17 mouse cellular contexts compared by ENCODE assay signal in the genomic region with DNA sequence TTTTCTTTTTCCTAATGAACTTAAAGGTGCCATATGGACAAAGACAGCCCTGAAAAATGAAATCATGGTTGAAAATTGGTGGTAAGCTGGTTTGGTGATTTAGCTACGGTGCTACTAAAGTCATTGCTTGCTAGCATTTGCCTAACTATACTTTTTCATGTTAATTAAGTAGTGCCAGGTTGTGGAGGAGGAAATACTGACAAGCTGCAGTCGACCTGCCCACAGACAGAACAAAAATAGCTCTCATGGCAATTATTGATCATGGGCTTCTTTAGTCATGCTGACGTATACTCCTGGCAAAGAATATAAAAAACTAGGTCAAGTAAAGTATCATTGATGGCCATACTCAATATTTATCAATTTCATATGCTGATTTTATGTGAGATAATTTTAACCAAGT.
"Had no signal": no experiment of that assay in that cellular context is flagged by ENCODE, and none has a peak within 500 bp of the region (broad histone marks: within the 10 kb centered on the region; RNA-seq: fewer than 3 reads in every experiment).

No protein-coding gene starts in this region.

- H3K4me3 ChIP-seq: lung, embryonic 15.5 days; megakaryocyte, embryonic 14.5 days; midbrain, embryonic 13.5 days; midbrain, embryonic 15.5 days; neural tube, embryonic 12.5 days; stomach, embryonic 15.5 days had no signal

- H3K27me3 ChIP-seq: lung, embryonic 15.5 days; megakaryocyte, embryonic 14.5 days; midbrain, embryonic 13.5 days; midbrain, embryonic 15.5 days; neural tube, embryonic 12.5 days; stomach, embryonic 15.5 days had no signal

- DNase-seq: lung, adult 2 months; lung, postnatal 14 days; lung, postnatal 36 days; right cerebral cortex, postnatal 14 days; thymus, adult 18-20 months; thymus, postnatal 14 days; thymus, postnatal 36 days had no signal

- H3K36me3 ChIP-seq: lung, embryonic 15.5 days; midbrain, embryonic 15.5 days; neural tube, embryonic 12.5 days had no signal

- H3K27ac ChIP-seq: lung, embryonic 15.5 days; macrophage; midbrain, embryonic 13.5 days; midbrain, embryonic 15.5 days; neural tube, embryonic 12.5 days; stomach, embryonic 15.5 days; stomach, postnatal 0 days had no signal

- ATAC-seq: lung, postnatal 0 days; midbrain, embryonic 13.5 days; midbrain, embryonic 15.5 days had no signal

- H3K9ac ChIP-seq: lung, embryonic 15.5 days; midbrain, embryonic 13.5 days; midbrain, embryonic 15.5 days; neural tube, embryonic 12.5 days; stomach, embryonic 15.5 days had no signal

- H3K4me2 ChIP-seq: lung, embryonic 15.5 days; midbrain, embryonic 11.5 days; midbrain, embryonic 13.5 days; midbrain, embryonic 15.5 days; neural tube, embryonic 12.5 days; stomach, embryonic 15.5 days had no signal

- H3K9me3 ChIP-seq: lung, embryonic 15.5 days; megakaryocyte, embryonic 14.5 days; midbrain, embryonic 13.5 days; midbrain, embryonic 15.5 days; neural tube, embryonic 12.5 days; stomach, embryonic 15.5 days had no signal
